Mouse (Mus musculus) gastrocnemius, postnatal 10 days (tissue): ENCODE measurements around the gene Stx12. TPM values are rescaled to one million over a fixed set of nuclear protein-coding genes. Genes with fewer than 3 reads are reported as not detected.
"Not testable (repeated sequence)": the region's sequence is repeated elsewhere in the genome, so short reads cannot be mapped to it uniquely, and the experiment has no call there.

Experiments
- DNase-seq: peaks from one replicate; pipeline ENCODE4 v3.0.0; 2021; ENCODE audit warnings: mixed read lengths
- long read RNA-seq, 2 experiments: library from polyadenylated mRNA; stranded (forward); transcript quantifications; one replicate each; pipeline ENCODE4 v2.0.0; 2021
- total RNA-seq, 2 experiments: library from RNA; stranded (reverse); gene quantifications; 2 replicates each; pipeline ENCODE4 v1.2.3; 2021

The Stx12 gene
- 10 to 100 TPM; 28.5 to 32.9 TPM for total RNA-seq
- long read RNA-seq, experiment 1, transcript Stx12-201 (9 exons, 2,934 nt), result major isoform, 48 of 50 reads
- long read RNA-seq, experiment 1, partial matches to known transcripts, result 1 of 50 reads
- long read RNA-seq, experiment 1, other reads (novel, unspliced or antisense), result 1 of 50 reads
- long read RNA-seq, experiment 2, transcript Stx12-201 (9 exons, 2,934 nt), result major isoform, 35 of 40 reads
- long read RNA-seq, experiment 2, partial matches to known transcripts, result 2 of 40 reads
- long read RNA-seq, experiment 2, other reads (novel, unspliced or antisense), result 3 of 40 reads

- peak; percentile 92 for DNase-seq
Observed at GRCm38 (mm10) chr4:132884064-132884843, at the start of gene Stx12. Stx12 (minus strand) TSS chr4:132884509.

- no peak for DNase-seq
Observed at GRCm38 (mm10) chr4:132932752-132933404, 48.6 kb upstream of the Stx12 start.

- DNase-seq, result peak; percentile 46
Observed at GRCm38 (mm10) chr4:132930784-132931183, 46.5 kb upstream of the Stx12 start.

- DNase-seq, result not testable (repeated sequence)
Observed at GRCm38 (mm10) chr4:132926520-132926919, 42.2 kb upstream of the Stx12 start.

- peak; percentile 99 for DNase-seq
Observed at GRCm38 (mm10) chr4:132922558-132923008, 38.3 kb upstream of the Stx12 start, which contains the start of gene Fam76a. Fam76a (minus strand) TSS chr4:132922558.

GRCm38 (mm10) chr4:132922061-132922530 is 37.8 kb upstream of the Stx12 start:
- no peak for DNase-seq

- no peak for DNase-seq
Observed at GRCm38 (mm10) chr4:132921488-132921887, 37.2 kb upstream of the Stx12 start.

- DNase-seq, result no peak
Observed at GRCm38 (mm10) chr4:132920171-132920570, 35.9 kb upstream of the Stx12 start.

GRCm38 (mm10) chr4:132918493-132918892 is 34.2 kb upstream of the Stx12 start:
- DNase-seq, result not testable (repeated sequence)

GRCm38 (mm10) chr4:132912156-132912555 is 27.8 kb upstream of the Stx12 start:
- no peak for DNase-seq

GRCm38 (mm10) chr4:132905843-132906360 is 21.6 kb upstream of the Stx12 start:
- no peak for DNase-seq

- no peak for DNase-seq
Observed at GRCm38 (mm10) chr4:132904765-132905309, 20.5 kb upstream of the Stx12 start.

GRCm38 (mm10) chr4:132904071-132904470 is 19.8 kb upstream of the Stx12 start:
- DNase-seq, result no peak

- no peak for DNase-seq
Observed at GRCm38 (mm10) chr4:132898197-132898596, 13.9 kb upstream of the Stx12 start.

GRCm38 (mm10) chr4:132894402-132894801 is 10.1 kb upstream of the Stx12 start:
- DNase-seq, result no peak

- DNase-seq, result no peak
Observed at GRCm38 (mm10) chr4:132884844-132885374, 600 bp upstream of the Stx12 start.

- no peak for DNase-seq
Observed at GRCm38 (mm10) chr4:132883561-132884063, 697 bp downstream of the Stx12 start.

- DNase-seq, result no peak
Observed at GRCm38 (mm10) chr4:132874363-132875097, 9.8 kb downstream of the Stx12 start.

- DNase-seq, result no peak
Observed at GRCm38 (mm10) chr4:132873481-132874362, 10.6 kb downstream of the Stx12 start.

GRCm38 (mm10) chr4:132871116-132871515 is 13.2 kb downstream of the Stx12 start:
- DNase-seq, result no peak
